Mouse (Mus musculus) R1 (cell line): ENCODE data around the gene Ccdc70.
"Not testable (repeated sequence)": the region's sequence is repeated elsewhere in the genome, so short reads cannot be mapped to it uniquely, and the experiment has no call there.

ENCODE experiments used
- DNase-seq: peaks from one replicate; pipeline ENCODE4 v3.0.0-alpha.2; 2018; ENCODE audit warnings: low read depth, low spot score

Ccdc70 gene

DNA sequence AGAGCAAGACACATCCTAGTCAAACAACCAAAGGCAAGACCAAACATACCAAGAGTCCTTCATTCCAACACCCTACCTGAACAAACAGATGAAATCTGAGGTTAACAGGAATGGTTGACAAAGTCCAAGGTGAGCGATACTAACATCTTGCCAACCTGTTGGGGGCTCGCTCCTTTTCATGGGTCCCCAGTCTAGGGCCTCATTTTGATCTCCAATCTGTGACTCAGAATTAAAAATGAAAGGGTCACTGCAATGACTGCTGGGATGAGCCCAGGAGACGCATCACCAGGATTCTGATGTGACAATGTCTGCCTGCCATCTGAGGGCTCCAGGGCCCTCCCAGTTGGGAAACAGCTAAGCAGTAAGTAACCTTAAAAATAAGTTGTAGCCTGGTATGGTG, at the start of gene Ccdc70:
Gene Ccdc70 (plus strand): TSS at position 301 of the 400 bp plus-strand sequence.
- DNase-seq, result no peak

DNA sequence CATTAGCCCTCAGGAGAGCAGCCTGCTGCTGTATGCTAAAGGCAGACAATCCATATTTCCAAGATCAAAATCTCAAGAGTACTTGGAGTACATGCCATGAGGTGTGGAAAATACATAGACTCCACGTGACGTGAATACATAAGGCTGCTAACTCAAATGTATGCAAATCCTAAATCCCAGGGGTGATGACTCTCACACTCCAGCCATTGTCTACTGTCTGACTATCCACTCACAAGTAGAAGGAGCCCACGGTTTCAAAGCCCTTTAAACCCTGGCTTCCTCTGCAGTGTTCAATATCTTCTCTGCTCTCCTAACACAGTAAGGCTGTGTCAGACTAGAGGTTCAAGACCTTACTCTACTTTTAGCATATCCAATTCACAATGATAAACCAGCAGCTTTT, 38.8 kb upstream of the Ccdc70 start:
- DNase-seq, result not testable (repeated sequence)

DNA sequence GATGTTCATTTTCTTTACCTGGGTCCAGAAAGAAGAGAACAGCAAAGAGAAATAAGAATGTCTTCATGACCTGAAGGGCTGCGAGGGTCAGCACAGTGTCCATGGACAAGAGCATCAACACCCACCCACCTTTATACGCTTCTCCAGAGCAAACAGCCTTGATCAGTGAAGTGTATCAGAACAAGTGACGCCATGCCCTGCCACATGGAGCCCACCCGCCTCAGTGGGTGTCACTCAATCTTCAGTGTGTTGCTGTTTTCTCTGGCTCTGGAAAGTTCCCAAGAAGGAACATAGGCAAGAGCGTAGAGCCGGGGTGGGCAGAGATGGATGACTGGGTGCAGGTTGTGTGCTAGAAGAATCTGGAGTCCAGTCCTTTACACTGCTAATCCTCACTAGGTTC, 37.0 kb upstream of the Ccdc70 start, which contains the start of gene Defb15:
Gene Defb15 (minus strand): TSS at position 101 of the 400 bp plus-strand sequence.
- DNase-seq, result no peak

DNA sequence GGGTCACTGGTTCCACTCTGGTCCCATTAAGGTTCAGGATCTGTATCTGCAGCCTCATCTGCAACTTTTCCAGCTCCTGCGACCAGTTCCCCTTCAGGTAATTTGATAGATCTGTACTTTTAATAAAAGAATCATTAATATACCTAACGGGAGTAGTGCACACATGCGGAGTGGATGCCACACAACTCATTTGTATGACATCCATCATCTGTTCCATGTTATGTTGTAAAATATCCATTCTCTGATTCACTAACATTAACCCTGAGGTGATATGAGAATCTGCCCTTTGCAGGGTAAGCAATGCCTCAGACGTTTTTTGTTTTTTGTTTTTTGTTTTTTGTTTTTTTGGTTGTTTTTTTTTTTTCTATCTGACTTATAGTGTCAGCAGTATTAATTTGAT, 31.5 kb upstream of the Ccdc70 start, which contains the start of gene Defb35:
Gene Defb35 (plus strand): TSS at position 301 of the 400 bp plus-strand sequence.
- not testable (repeated sequence) for DNase-seq

DNA sequence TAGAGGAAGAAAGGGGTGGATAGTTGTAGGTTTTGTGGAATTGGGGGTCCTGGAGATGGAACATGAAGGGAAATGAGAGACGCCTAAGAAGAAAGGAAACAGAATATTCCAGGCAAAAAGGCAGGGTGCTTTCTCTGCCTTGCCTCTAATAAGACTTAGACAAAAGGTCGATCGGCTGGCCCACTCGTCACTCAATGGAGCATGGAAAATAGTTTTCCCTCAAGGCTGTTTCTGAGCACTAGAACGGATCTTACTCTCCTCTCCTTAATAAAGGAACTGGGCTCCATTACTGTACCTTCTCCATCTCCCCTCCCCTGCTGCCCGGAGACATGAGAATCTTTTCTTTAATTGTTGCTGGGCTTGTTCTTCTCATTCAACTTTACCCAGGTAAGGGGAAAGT, 23.1 kb upstream of the Ccdc70 start, which contains the start of gene Defb13:
Gene Defb13 (plus strand): TSS at position 301 of the 400 bp plus-strand sequence.
- no peak for DNase-seq

DNA sequence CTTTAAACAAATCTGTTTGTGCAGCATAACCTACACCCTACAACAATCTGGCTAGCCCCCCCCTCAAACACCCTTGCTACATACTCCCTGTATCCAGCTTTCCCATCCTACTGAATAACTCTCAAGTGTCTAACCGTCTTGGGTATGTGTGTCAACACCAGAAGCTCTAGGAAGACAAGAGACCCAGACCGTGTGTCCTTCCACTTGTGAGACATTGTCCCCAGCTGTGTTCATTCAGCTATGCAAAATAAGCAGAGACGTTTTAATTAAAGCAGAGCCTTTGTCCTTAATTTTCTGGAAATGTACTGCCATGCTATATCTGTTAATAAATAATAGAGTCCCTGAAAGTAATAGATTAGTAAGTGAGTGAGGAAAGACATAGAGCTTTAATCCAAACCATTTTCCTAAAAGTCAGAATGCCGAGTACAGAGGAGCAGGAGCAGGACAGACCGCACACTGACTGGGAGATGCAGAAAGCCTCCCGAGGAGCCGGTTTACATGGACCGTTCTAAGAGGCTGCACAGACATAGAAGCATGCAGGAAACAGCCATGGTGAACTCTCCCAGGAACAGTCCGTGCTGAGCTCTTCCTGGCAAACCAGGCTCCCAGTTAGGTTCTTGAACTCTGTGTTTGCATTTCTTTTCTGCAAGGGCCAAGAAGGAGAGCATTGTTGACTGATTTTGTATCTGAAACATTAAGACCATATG, 22.1 kb upstream of the Ccdc70 start:
- no peak for DNase-seq

DNA sequence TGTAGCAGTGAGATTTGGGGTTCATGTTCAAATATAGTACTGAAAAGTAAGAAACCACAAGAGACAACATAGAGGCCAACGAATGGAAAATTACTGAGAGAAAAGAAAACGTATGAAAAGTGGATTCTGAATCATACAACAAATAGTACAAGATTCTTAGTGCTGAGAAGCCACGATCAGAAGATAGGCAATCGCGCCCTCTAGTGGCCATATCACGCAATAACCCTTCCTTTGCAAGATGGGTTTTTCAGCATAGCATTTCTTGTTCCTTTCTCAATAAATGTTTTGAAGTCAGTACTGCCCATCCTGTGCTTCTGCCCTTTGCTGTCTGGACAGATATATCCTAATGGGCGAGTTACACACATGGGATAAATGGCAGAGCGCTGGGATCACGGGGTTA, 14.3 kb upstream of the Ccdc70 start:
- peak; percentile 60 for DNase-seq

DNA sequence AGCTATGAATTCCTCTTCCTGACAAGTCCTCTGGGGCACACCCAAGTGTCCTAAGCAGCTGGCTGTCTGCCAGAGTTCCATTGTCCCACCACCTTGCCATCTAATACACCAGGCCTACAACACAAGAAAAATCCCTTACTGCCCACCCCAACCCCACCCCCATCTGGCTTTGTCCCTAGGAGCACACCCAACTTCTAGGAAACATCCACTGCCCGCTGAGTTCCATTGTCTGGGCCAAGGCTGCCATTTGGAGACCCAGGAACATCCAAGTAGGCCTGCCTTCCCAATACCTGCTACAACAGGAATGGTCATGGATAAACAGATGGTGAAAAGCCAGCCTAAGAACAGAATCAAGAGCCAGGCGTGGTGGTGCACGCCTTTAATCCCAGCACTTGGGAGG, 13.2 kb upstream of the Ccdc70 start:
- DNase-seq, result peak; percentile 87

DNA sequence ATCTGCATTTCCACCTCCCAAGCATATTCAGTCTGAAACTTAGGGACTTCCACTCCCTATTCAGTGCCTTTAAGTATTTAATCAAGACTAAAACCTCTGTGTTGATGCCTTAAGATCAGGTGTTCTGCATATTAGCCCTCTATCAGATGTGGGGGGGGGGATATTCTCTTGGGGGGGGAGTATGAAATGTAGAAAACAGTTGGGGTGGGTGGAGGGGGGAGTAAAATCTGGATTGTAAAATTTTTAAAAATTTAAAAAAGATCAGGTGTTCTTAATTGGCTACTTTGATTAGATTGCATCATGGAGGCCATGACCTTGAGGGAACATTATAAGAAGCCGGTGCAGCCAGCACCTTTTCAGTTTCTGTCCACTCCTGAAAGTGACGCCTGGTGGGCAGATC, 11.2 kb upstream of the Ccdc70 start, which contains the start of gene Fam90a1a:
Gene Fam90a1a (plus strand): TSS at position 301 of the 400 bp plus-strand sequence.
- no peak for DNase-seq

DNA sequence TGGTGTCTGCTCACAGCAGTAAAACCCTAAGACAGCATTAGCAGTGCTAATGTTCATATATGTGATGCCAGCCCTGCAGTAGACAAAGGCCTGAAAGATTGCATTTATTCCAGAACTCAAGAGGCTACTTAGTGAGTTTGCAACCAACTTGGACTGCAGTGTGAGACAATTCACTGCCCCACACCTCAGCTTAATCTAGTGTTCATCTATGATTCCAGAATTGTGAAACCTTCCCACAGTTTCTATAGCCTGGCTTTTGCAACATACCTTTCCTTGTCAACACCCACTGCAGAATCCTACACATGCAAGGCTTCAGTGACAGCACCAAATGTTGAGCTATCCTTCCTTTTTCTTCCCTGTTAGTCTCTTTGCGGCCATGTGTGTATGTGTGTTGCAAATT, 2.9 kb upstream of the Ccdc70 start:
- DNase-seq, result no peak

DNA sequence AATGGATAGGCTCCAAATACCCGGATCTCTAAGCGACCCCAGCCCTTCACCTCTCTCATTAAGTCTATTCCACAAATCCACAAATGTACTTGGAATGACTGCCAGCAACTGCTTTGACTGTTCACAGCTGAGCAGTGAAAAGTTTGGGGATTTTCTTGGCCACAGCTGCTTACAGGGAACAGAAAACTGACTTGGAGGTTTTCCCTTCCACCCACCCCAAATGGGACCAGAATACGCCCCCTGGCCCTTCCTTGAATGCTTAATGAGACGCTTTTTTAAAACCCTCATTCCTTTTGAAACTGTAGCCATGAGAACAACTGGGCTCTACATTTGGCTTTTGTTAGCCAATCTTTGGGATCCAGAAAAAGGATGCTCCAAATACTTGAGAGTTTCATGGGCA, 8.6 kb downstream of the Ccdc70 start:
- no peak for DNase-seq

DNA sequence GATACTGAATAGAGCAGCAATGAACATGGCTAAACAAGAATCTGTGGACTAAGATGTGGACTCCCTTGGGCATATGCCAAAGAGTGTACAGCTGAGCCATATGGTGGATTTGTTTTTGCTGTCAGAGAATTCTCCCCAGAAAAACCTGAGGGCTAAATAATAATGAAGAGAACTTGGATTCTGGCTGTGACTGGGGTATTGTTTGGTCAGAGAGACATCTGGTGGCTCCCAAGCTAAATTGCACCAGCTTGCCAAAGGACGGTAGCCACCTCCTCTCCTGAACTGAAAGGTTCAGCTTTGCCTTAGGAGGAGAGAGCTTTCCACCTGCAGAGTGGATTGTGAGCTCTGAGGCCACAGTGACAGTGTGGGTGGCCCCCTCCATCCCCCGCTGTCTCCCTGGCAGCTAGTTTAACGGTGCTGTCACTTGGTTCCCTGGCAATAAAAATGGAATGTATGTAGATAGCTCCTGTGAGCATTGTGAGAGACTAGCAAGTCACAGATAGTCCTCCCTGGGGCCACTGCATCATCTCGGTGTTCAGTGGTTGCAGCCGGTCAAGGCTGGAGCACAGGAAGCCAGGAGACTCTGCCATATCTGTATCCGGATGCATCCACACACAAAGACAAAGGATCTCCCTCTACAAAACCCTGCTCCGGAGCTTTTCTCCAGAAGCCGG, 12.2 kb downstream of the Ccdc70 start:
- peak; percentile 46 for DNase-seq

DNA sequence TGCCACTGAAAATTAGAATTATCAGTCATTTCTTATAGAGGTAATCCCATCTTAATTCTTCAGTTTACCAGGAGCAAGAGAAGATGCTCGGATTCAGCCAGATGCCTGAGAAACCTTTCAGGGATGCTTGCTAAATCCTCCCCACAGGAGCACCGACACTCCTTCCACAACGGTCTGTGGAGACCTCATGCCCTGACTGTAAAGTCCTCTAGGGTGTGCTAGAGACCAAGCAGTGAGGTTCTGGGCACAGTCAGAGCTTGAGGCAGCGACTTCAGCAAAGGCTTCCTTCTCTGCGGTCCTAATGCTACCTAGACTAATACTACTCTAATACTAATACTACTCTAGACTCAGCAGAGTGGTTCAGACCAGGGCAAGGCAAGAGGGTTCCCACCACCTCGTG, 22.6 kb downstream of the Ccdc70 start:
- DNase-seq, result peak; percentile 71

DNA sequence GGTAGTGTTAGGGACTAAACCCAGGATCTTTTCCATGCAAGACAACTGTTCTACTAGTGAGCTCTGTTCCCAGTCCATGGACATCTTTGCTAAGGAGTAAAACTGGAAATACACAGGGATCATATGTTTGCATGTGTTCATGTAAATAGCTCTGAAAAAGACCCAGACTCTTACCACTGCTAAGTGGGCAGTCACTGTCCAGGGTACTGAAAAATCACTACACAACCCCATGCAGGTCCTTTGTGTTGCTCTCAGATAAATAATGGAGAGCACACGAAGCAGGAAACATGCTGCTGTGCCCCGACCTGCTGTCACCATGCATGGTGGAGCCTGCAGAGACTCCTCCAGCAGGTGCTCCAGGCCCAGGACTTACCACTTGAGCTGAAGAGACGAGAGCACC, 25.6 kb downstream of the Ccdc70 start:
- peak; percentile 53 for DNase-seq

DNA sequence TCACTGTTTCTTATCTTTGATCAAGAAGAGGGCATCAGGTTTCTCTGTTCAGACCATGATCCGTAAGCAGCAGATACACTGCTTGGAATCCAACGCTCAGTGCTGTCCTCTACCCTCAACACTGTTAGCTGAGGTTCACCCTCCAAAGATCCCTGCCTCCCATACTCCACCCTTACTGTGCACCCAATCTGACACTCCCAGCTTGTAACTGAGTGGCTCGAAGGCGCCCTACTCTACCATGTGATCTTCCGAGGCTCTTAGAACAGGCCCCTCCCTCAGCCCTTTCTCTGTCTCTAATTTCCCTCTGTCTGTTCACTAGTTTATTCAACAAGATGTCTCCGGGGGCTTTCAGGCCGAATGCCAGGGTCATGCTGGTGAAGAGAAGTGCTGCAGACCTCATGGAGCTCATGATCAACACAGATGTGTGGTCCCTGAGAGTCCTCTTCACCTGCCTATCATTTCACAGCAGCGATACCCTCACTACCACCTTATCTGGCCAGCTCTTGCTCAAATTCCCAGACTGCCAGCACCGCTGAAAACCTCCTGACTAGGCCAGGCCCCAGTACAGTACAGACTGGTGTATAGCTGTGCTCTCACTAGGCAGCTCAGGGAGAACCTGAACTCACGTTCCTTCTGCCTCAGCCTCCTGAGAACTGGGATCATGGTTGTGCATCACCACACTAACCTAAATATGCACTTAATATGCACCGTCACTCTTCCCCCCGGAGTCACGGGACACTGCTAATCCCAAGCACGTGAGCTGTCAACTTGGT, 35.4 kb downstream of the Ccdc70 start:
- peak; percentile 26 for DNase-seq

DNA sequence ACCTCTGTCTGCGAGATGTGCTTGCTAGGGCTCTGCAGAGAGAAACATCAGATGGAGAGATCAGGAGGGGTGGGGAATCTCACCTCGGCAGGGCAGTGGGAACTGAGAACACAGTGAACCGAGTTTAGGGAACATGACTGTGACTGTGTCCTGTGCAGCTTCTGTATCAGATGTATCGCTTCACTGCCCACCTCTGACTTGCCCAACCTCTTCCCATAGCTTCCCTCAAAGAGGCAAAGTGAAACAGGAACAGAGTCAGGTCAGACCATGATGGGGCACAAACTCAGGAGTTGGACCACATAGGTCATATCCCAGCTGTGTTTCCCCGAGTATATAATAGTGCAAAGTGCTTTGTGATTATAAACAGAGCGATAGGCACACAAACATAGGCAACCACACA, 36.8 kb downstream of the Ccdc70 start:
- DNase-seq, result no peak

DNA sequence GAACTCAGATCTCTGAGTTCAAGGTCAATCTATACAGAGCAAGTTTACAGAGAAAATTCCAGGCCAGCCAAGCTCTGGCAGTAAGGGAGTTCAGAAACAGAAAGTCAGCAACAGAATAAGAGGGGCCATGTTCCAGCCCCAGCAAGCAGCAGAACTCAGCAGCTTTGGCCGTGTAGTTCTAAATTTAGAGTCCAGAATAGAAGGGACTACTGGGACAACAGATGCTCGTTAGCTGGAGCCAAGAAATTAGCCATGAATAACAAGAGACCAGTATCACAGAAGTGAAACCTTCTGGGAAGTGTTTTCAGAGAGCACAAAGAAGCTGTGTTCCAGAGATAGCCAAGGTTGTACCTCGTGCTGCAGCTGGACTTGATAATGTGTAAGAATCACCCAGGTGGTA, 39.8 kb downstream of the Ccdc70 start:
- no peak for DNase-seq

DNA sequence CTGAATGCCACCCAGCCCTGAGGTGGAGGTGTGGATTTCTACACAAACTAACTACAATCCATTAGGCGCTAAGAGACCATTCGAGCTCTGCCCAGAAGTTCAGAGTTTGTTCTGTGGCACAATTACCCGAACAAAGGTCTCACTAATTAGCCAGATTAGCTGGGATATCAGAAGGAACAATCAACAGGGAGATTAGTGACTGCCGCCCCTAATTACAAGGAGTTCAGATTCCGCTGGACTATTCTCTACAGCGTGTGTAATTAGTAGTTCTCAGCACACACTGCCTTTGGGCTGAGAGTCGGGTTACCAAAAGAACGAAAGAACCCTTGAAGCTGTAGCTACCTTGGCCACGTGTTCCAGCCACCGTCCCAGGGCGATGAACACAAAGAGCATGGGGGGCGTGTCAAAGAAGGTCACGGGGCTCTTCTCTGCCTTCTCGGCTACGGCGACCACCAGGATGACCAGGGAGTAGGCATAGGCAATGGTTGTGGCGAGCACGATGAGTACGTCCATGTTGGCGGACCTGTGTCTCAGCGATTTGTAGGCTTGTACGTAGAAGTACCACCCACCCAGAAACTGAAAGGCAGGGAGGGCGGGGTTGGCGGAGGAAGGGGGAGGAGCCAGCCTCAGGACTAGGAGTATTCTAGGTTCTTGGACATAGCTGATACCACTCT, 43.6 kb downstream of the Ccdc70 start:
- peak; percentile 37 for DNase-seq

DNA sequence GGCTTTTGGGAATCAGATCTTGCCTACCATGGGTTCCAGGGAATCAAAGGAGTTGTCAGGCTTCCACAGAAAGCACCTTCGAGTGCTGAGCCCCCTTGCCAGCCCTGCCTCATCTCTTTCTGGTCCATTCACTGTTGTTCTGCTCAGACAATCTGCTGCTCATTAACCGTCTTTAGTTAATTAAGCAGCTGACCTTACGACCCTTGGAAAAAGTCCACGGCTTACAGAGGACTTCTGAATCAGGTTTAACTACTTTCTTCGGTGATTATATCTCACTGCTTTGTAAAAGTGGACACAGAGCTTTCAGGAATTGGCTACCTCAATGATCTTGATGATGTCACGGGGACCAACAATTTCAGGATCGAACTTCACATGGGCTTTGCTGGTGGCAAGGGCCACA, 48.2 kb downstream of the Ccdc70 start:
- DNase-seq, result no peak

DNA sequence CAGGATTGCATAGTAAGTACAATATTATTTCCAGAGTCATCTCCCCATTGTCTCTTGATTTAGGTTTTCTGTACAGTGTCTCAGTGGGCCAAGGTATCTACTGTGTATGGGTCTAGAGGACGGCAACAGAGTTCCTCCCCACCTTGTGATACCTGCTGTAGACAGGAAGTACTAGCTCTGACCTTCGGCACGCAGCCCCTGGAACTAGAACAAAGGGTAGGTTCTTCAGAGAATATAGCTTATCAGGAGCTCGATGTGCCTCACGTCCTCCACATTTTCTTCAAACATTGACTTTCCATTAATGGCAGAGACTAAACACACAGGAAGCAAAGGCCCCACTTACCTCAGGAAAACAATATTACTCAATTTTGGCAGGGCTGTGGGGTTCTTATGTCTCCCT, 49.9 kb downstream of the Ccdc70 start:
- no peak for DNase-seq

DNA sequence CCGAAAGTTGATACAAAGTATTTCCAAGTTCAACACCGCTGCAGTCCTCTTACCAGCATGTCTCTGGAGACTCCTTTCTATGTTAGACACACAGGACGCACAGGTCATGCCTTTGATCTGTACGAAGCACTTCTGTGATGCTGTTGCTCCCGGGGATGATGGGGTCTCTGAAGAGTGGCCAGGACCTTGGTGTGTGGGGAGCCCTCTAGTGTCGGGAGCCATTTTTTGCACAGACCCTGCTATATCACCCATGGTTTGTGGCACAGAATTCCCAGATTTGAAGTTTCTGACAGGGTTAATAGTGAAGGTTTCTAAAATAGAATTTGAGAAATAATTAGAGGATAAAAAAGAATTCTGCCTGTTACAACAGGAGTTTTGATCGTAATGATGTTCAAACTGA, 52.7 kb downstream of the Ccdc70 start:
- peak; percentile 7 for DNase-seq
